Mouse (Mus musculus) CH12.LX (cell line): Measurements from ENCODE around the gene Mavs.

ENCODE experiments used
- CHD2 ChIP-seq: IDR thresholded peaks from 2 replicates; pipeline ENCODE4 v1.6.1; 2011; ENCODE audit warnings: low read length, improper control_type of control experiment
- CTCF ChIP-seq, 2 experiments: IDR thresholded peaks in 1 of 2; conservative IDR thresholded peaks in 1 of 2; 2 replicates each; pipeline ENCODE4 v1.5.1; 2011 to 2012; ENCODE audit warnings: low read depth in 2 of 2, low read length in 2 of 2, improper control_type of control experiment in 1 of 2, inconsistent platforms in 1 of 2, mild to moderate bottlenecking in 1 of 2, moderate library complexity in 1 of 2
- EP300 ChIP-seq: IDR thresholded peaks from 2 replicates; pipeline ENCODE4 v1.6.1; 2011; ENCODE audit warnings: low read length, improper control_type of control experiment
- HCFC1 ChIP-seq: IDR thresholded peaks from 2 replicates; pipeline ENCODE4 v1.6.1; 2012; ENCODE audit warnings: low read depth, mild to moderate bottlenecking, inconsistent platforms, low read length, improper control_type of control experiment
- KAT2A ChIP-seq: IDR thresholded peaks from 2 replicates; pipeline ENCODE4 v1.6.1; 2012; ENCODE audit warnings: low read length, improper control_type of control experiment, inconsistent platforms; ENCODE audit not compliant: insufficient replicate concordance
- POLR2AphosphoS2 ChIP-seq: IDR thresholded peaks from 2 replicates; pipeline ENCODE4 v1.6.1; 2011; ENCODE audit warnings: low read depth, low read length, improper control_type of control experiment
- USF1 ChIP-seq: IDR thresholded peaks from 2 replicates; pipeline ENCODE4 v1.6.1; 2014; ENCODE audit warnings: low read depth, mild to moderate bottlenecking, inconsistent platforms, low read length, improper control_type of control experiment

GRCm38 (mm10) chr2:131258693-131259092, 24.8 kb downstream of the Mavs start:
- no peak for TF ChIP-seq CTCF (conservative IDR thresholded peaks at IDR 0.05 in 1 of 2, IDR thresholded peaks at IDR 0.05 in 1 of 2; ENCODE audit: low read depth in 2 of 2, low read length in 2 of 2)
- TF ChIP-seq KAT2A, result no peak
- TF ChIP-seq HCFC1, result no peak
- no peak for TF ChIP-seq USF1
- TF ChIP-seq CHD2, result no peak
- no peak for TF ChIP-seq EP300
- TF ChIP-seq POLR2AphosphoS2, result no peak
